In genomic region chr5:35969857-35970256, GRCm38 (mm10) we compare ENCODE assay signal across 14 mouse cellular contexts.
DNase-seq lines count a peak whose midpoint lies in the region; ATAC-seq and TF ChIP-seq lines count a peak whose summit lies in the region.
"Had no signal": no experiment of that assay in that cellular context is flagged by ENCODE, and none has a peak within 500 bp of the region (broad histone marks: within the 10 kb centered on the region; RNA-seq: fewer than 3 reads in every experiment).

No protein-coding gene starts in this region.

- no peak overlapping the region for H3K4me3 ChIP-seq in heart, postnatal 0 days (ENCODE audit: low read depth, low read length)
- no peak overlapping the region for H3K4me3 ChIP-seq in heart, embryonic 11.5 days (ENCODE audit: low read depth, low read length)
- no peak overlapping the region for H3K4me3 ChIP-seq in left cerebral cortex, adult 2 months
- H3K4me3 ChIP-seq in midbrain, embryonic 12.5 days = no peak overlapping the region
- H3K4me3 ChIP-seq in midbrain, embryonic 15.5 days = no peak overlapping the region
- H3K4me3 ChIP-seq in neural tube, embryonic 15.5 days (replicated peaks) = no peak overlapping the region
- H3K4me3 ChIP-seq: erythroblast, embryonic 14.5 days; forebrain, embryonic 15.5 days; intestine, embryonic 15.5 days; myocyte had no signal

- peaks cover 67% of the 10 kb centered on the region for H3K36me3 ChIP-seq in heart, postnatal 0 days (replicated peaks; ENCODE audit: control insufficient read depth, insufficient read depth, low read length)
- H3K36me3 ChIP-seq in heart, embryonic 11.5 days (ENCODE audit: control insufficient read depth, insufficient read depth, low read length) = peaks cover 28% of the 10 kb centered on the region; the same call in 1 of the 2 replicates
- peaks cover 66% of the 10 kb centered on the region for H3K36me3 ChIP-seq in midbrain, embryonic 12.5 days
- H3K36me3 ChIP-seq in midbrain, embryonic 15.5 days (replicated peaks) = peaks cover 44% of the 10 kb centered on the region; the same call in 1 of the 2 replicates
- peaks cover 62% of the 10 kb centered on the region for H3K36me3 ChIP-seq in neural tube, embryonic 15.5 days
- H3K36me3 ChIP-seq: intestine, embryonic 15.5 days had no signal

- H3K27me3 ChIP-seq in heart, postnatal 0 days (ENCODE audit: control insufficient read depth, insufficient read depth, low read length) = no peaks in the 10 kb centered on the region
- H3K27me3 ChIP-seq in heart, embryonic 11.5 days (ENCODE audit: control insufficient read depth, insufficient read depth, low read length) = no peaks in the 10 kb centered on the region
- H3K27me3 ChIP-seq in midbrain, embryonic 12.5 days = no peaks in the 10 kb centered on the region
- H3K27me3 ChIP-seq in midbrain, embryonic 15.5 days (replicated peaks) = no peaks in the 10 kb centered on the region
- H3K27me3 ChIP-seq in neural tube, embryonic 15.5 days (replicated peaks) = no peaks in the 10 kb centered on the region
- H3K27me3 ChIP-seq: forebrain, embryonic 15.5 days; intestine, embryonic 15.5 days had no signal

- H3K4me1 ChIP-seq in heart, postnatal 0 days (ENCODE audit: control insufficient read depth, insufficient read depth) = peaks cover 19% of the 10 kb centered on the region; the same call in 1 of the 2 replicates
- peaks cover 21% of the 10 kb centered on the region for H3K4me1 ChIP-seq in heart, embryonic 11.5 days (ENCODE audit: control insufficient read depth, insufficient read depth, low read length)
- H3K4me1 ChIP-seq in midbrain, embryonic 12.5 days = peaks cover 10% of the 10 kb centered on the region
- peaks cover 12% of the 10 kb centered on the region; the same call in 1 of the 2 replicates for H3K4me1 ChIP-seq in midbrain, embryonic 15.5 days
- peaks cover 8% of the 10 kb centered on the region for H3K4me1 ChIP-seq in neural tube, embryonic 15.5 days

- intact Hi-C loops in left cerebral cortex, adult 2 months (cut with DNase I) = loop anchor here (5.0 to 10.0 kb wide), 2 partner anchors 223 to 385 kb away; partner anchors contain the start of gene Acox3

- TF ChIP-seq CTCF in heart, postnatal 0 days (IDR thresholded peaks at IDR 0.05; ENCODE audit: low read depth) = no peak
- no peak for TF ChIP-seq CTCF in left cerebral cortex, adult 2 months (IDR thresholded peaks at IDR 0.05)

- H3K9me3 ChIP-seq in heart, postnatal 0 days (replicated peaks; ENCODE audit: control insufficient read depth, low read length) = no peaks in the 10 kb centered on the region
- no peaks in the 10 kb centered on the region for H3K9me3 ChIP-seq in heart, embryonic 11.5 days (replicated peaks; ENCODE audit: control insufficient read depth, low read length)
- H3K9me3 ChIP-seq in midbrain, embryonic 12.5 days = no peaks in the 10 kb centered on the region
- no peaks in the 10 kb centered on the region for H3K9me3 ChIP-seq in midbrain, embryonic 15.5 days
- no peaks in the 10 kb centered on the region for H3K9me3 ChIP-seq in neural tube, embryonic 15.5 days (replicated peaks)
- H3K9me3 ChIP-seq: forebrain, embryonic 15.5 days; intestine, embryonic 15.5 days had no signal

- TF ChIP-seq EP300 in heart, postnatal 0 days (IDR thresholded peaks at IDR 0.05; ENCODE audit: low read depth) = no peak

- no peak overlapping the region for H3K4me2 ChIP-seq in heart, postnatal 0 days (ENCODE audit: low read depth, low read length)
- H3K4me2 ChIP-seq in heart, embryonic 11.5 days = no peak overlapping the region
- no peak overlapping the region for H3K4me2 ChIP-seq in midbrain, embryonic 12.5 days (replicated peaks)
- H3K4me2 ChIP-seq in midbrain, embryonic 15.5 days = no peak overlapping the region
- H3K4me2 ChIP-seq in neural tube, embryonic 15.5 days = no peak overlapping the region
- H3K4me2 ChIP-seq: forebrain, embryonic 15.5 days; intestine, embryonic 15.5 days had no signal

- WGBS in heart, postnatal 0 days = 65% methylated on average over 3 of the region's 3 CpGs
- WGBS in heart, embryonic 11.5 days (ENCODE audit: insufficient replicate concordance) = 82% methylated on average over 3 of the region's 3 CpGs
- WGBS in midbrain, embryonic 12.5 days = 88% methylated on average over 3 of the region's 3 CpGs
- 82% methylated on average over 3 of the region's 3 CpGs for WGBS in midbrain, embryonic 15.5 days
- 69% methylated on average over 3 of the region's 3 CpGs for WGBS in neural tube, embryonic 15.5 days

- no peak for ATAC-seq in heart, postnatal 0 days (ENCODE audit: insufficient read depth, low read depth)
- no peak for ATAC-seq in heart, embryonic 11.5 days (replicated peaks; ENCODE audit: insufficient number of reproducible peaks, low FRiP score, low TSS enrichment)
- ATAC-seq in midbrain, embryonic 12.5 days (ENCODE audit: low FRiP score, low read depth) = no peak
- ATAC-seq in midbrain, embryonic 15.5 days (replicated peaks) = no peak
- no peak for ATAC-seq in neural tube, embryonic 15.5 days (ENCODE audit: low FRiP score)

- DNase-seq in heart, postnatal 0 days (ENCODE audit: low spot score) = no peak
- no peak for DNase-seq in left cerebral cortex, adult 2 months (ENCODE audit: extremely low spot score in 1 of 2, low spot score in 2 of 2)
- no peak for DNase-seq in left cerebral cortex, adult 18-20 months (ENCODE audit: low spot score in 2 of 2)
- DNase-seq in urinary bladder, postnatal 4 days (ENCODE audit: low spot score in 2 of 2) = no peak
- DNase-seq: adrenal gland, adult 2 months; cerebellum, postnatal 14 days had no signal

- H3K9ac ChIP-seq in heart, postnatal 0 days (replicated peaks; ENCODE audit: low read depth, low read length) = no peak overlapping the region
- H3K9ac ChIP-seq in heart, embryonic 11.5 days (ENCODE audit: low read depth, low read length) = no peak overlapping the region
- no peak overlapping the region for H3K9ac ChIP-seq in midbrain, embryonic 12.5 days (replicated peaks)
- H3K9ac ChIP-seq in midbrain, embryonic 15.5 days = no peak overlapping the region
- H3K9ac ChIP-seq in neural tube, embryonic 15.5 days (replicated peaks) = no peak overlapping the region
- H3K9ac ChIP-seq: forebrain, embryonic 15.5 days; intestine, embryonic 15.5 days had no signal

- H3K27ac ChIP-seq in heart, postnatal 0 days (ENCODE audit: low read depth) = peak overlapping the region; percentile 61; the same call in 1 of the 2 replicates
- no peak overlapping the region for H3K27ac ChIP-seq in heart, embryonic 11.5 days (ENCODE audit: low read depth, low read length)
- H3K27ac ChIP-seq in left cerebral cortex, adult 2 months = peak overlapping the region; percentile 58; the same call in 1 of the 2 replicates
- H3K27ac ChIP-seq in midbrain, embryonic 12.5 days (replicated peaks) = peak overlapping the region; percentile 63
- no peak overlapping the region for H3K27ac ChIP-seq in midbrain, embryonic 15.5 days
- peak overlapping the region; percentile 60; the same call in 1 of the 2 replicates for H3K27ac ChIP-seq in neural tube, embryonic 15.5 days (replicated peaks)
- H3K27ac ChIP-seq: intestine, embryonic 15.5 days had no signal

Comparison
In these comparisons a context has a peak if more than half of its experiments do, and no peak if none do; other contexts are left out.
1. H3K27ac ChIP-seq: peak in heart, postnatal 0 days (single experiment), left cerebral cortex, adult 2 months (single experiment), midbrain, embryonic 12.5 days (single experiment) and neural tube, embryonic 15.5 days (single experiment); none in heart, embryonic 11.5 days (single experiment) and midbrain, embryonic 15.5 days (single experiment).